Mouse (Mus musculus) CD4-positive, CD25-positive, alpha-beta regulatory T cell, adult 9 weeks (primary cell): ENCODE measurements around the gene Zmynd10. TPM values are rescaled to one million over a fixed set of nuclear protein-coding genes. Genes with fewer than 3 reads are reported as not detected.

ENCODE experiments used
- polyA plus RNA-seq: library from polyadenylated mRNA; unstranded; fragments of 100-300 nt; shearing (Covaris generic); gene quantifications from one replicate; pipeline ENCODE4 v1.2.1, GENCODE M21; 2017

The Zmynd10 gene
- 2.7 TPM for polyA plus RNA-seq

DNA sequence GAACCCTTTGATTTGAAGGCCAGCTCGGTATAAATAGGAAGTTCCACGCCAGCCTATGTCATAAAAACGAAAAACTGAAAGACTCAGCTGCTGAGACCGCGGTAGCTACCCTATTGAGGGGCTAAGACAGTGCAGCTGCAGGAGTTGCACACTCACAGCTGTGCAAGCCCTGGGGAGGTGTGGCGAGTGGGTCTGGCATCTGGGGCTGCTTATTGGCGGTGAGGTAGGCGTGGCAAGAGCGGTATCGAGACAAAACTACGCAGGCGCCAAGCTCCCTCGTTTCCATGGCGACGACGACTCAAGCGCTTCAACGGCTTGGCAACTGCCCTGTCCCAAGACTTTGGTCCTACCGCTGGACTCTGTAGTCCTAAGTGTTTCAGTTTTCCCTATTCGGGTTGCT is at the start of gene Zmynd10:
TSS of gene Zmynd10 (plus strand) at position 273 of the 400 bp plus-strand sequence.

DNA sequence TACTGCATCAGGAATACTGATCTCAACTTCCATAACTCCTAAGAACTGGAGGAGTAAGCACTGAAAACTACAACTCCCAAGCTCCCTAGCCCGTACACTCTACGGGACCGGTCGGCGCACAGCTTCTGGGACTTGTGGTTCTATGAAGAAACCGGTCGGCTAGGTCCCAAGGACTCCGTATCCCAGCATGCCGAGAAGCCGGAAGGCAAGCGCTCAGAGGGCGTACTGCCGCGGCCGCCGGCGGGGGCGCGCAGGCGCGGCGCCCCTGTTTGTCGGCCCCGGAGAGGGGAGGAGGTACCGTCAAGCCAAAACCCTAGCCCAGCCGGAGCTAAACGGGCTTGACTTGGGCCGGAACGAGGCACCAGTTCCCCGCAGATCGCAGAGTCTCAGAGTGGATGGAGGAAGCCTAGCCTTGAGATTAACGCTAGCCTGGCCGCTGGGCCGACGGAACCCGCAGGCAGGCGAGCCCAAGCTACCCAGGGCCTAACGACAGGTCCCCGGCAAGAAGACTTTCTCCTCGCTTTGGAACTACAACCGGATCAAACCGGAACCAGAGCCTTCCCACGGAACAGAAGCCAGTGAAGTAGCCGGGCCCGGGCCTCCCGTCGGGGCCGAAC is 13.2 kb upstream of the Zmynd10 start, which contains the start of gene Tmem115:
TSS of gene Tmem115 (plus strand) at position 155 of the 617 bp plus-strand sequence.

DNA sequence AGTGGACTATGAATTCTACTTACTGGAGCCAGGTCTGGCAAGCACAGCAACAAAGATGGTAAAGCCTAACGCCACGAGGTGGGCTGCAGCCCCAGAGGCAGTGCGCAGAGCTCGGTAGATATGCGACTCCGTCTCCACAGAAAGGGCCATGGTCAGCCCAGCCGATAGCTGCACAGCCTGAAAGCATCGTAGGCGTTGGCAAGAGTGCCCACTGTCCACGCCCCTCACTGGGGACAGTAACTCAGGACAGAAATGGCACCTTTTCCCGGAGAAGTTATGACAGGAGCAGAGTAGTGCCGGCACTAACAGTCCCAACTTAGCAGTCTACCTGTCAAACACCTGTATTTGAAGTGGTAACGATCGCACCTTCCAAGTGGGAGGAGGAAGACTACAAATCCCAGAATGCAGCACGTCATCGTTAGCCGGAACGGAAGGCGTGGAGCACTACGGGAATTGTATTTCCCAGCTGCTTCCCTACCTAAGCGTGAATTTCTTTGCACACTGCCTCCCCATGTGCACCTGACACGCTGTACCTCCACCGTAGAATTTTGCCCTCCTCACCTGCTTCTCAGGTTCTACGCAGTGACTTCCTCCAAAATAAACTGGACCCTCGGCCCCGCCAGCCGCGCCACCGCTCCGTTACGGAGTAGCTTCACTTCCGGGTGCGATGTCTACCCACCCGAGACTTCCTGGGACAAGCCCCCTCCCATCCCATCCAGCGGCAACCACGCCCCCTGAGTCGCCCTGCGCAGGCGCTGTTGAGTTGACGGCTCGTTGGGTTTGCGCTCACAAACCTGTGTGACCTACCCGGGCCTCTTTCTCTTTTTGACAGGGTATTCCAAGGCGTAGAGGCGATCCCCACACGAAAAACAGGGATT is 5.4 kb upstream of the Zmynd10 start, which contains the start of the genes Cyb561d2 and Nprl2:
TSS of gene Cyb561d2 (minus strand) at position 720 of the 878 bp plus-strand sequence.
TSS of gene Nprl2 (plus strand) at position 753 of the 878 bp plus-strand sequence.

DNA sequence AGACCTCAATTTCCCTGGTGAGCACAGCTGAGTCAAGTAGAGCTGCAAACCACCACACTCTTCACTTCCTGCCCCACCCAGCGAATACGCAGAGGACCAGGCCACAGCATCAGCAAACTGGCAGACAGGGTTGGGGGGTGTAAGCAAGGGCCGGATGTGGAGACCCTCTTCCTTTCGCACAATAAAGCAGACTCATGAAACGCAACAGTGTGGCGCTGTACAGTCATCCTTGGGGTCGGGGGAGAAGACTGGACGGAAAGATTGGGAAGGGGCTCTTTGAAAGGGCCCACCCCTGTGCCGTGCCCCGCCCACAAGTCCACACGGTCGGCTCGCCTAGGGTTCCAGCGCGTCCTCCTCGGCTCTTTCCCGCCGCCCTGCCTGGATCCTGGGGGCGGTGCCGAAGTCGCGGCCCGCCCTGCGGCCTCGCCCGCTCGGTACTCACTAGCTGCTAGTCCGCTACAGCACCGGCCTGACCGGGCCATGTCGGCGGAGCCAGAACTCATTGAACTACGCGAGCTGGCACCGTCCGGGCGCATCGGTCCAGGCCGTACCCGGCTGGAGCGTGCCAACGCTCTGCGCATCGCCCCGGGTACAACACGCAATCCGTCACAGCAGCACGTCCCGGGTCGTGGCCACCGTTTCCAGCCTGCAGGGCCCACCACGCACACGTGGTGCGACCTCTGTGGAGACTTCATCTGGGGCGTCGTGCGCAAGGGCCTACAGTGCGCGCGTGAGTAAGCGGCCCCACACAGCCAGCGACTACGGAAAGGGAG is 4.2 kb downstream of the Zmynd10 start, which contains the start of gene Rassf1:
TSS of gene Rassf1 (plus strand) at position 439 of the 773 bp plus-strand sequence.

DNA sequence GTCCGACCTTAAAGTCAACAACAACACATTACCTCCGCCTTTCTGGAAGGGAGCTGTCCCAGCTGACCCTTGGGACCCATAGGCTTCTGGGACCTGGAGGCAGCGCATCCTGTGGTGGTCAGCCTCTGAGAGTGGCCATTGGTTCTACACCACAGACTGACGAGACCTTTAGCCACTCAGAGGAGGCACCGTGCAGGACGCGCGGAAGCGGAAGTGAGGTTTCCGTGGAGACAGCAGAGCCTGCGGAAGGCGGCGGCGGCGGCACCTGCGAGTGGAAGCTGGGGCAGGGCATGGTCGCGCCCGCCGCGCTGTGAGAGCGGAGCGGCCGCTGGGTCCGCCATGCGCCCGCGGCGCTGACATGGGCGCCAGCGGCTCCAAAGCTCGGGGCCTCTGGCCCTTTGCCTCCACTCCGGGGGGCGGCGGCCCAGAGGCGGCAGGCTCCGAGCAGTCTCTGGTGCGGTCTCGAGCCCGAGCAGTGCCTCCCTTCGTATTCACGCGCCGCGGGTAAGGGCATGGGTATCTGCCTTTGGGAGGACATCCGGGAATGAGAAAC is 16.0 kb downstream of the Zmynd10 start, which contains the start of gene Tusc2:
TSS of gene Tusc2 (plus strand) at position 227 of the 553 bp plus-strand sequence.

DNA sequence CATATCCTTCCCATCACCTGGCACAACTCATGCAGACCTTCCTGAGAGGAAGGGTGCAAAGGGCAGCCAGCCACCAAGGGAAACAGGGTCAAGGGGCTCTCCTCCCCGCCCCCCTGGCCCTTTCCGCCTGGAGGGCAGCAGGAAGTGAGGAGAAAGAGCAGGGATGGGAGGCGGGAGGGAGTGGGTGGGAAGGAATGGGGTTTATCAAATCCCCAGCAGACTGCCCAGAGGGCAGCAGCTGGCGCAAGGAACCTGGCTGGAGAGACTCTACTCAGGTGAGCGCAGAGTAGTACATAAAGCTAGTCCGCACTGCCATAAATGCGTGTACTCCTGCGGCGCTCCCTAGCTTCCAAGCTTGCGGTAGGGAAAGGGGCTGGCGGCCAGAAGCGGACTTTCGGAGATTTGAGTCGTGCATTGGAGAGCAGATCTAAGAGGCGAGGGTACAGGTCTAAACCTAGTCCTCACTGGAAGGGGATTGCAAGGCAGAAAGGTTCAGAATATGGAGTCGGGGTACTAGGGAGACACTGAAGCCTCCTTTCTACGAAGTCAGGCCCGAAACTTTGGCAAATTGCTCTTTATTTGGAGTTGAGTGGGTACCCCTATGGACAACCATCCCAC is 20.7 kb downstream of the Zmynd10 start, which contains the start of gene Hyal2:
TSS of gene Hyal2 (plus strand) at position 244 of the 618 bp plus-strand sequence.

DNA sequence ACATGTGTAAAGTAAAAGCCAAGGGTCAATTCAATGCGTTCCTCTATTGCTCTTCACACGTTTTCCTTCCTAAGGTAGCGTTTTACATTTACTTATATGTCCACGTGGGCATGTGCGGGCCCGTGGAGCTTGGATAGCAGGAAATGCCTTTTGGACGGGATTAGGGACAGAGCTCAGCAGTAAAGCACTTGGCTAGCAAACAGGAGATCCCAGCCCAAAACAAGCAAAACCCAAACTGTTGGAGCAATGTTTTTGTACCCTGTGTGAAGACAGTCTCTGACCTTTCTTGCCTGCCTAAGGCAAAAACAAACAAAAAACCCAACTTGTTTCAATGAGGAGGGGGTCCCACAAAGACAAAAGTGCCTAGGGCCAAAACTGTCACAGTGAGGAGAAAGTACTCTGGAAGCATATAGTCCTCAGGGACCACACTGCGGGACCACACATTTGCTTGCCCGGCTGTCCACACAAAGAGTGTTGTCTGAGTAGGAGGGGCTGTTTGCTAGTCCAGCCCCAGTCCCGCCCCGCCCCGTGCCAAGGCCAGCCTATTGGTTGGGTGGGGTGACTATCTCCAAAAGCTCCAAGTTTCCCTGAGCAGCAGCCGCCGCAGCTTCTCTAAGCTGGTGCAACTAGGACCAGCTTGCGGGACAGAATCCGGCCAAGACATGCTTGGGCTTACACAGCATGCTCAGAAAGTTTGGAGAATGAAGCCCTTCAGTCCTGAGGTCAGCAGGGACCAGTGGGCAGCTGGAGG is 29.4 kb downstream of the Zmynd10 start, which contains the start of gene Hyal1:
TSS of gene Hyal1 (plus strand) at position 571 of the 751 bp plus-strand sequence.

DNA sequence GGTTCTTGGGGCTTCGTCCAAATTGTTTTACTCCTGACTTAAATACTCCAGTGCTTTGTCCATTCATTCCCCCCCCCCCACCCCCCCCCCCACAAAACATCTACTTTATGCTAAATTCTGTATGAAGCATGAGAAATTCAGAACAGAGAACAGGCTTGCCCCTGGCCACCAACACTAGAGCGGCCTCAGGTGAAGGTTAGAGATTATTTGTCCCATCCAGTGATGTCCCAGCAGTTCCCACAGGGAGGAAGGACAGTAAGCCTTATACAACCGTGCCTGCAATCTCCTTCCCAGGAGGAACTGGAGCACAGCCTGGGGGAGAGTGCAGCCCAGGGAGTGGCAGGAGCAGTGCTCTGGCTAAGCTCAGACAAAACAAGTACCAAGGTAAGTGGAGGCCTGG is 31.5 kb downstream of the Zmynd10 start, which contains the start of gene Naa80:
TSS of gene Naa80 (plus strand) at position 301 of the 400 bp plus-strand sequence.

DNA sequence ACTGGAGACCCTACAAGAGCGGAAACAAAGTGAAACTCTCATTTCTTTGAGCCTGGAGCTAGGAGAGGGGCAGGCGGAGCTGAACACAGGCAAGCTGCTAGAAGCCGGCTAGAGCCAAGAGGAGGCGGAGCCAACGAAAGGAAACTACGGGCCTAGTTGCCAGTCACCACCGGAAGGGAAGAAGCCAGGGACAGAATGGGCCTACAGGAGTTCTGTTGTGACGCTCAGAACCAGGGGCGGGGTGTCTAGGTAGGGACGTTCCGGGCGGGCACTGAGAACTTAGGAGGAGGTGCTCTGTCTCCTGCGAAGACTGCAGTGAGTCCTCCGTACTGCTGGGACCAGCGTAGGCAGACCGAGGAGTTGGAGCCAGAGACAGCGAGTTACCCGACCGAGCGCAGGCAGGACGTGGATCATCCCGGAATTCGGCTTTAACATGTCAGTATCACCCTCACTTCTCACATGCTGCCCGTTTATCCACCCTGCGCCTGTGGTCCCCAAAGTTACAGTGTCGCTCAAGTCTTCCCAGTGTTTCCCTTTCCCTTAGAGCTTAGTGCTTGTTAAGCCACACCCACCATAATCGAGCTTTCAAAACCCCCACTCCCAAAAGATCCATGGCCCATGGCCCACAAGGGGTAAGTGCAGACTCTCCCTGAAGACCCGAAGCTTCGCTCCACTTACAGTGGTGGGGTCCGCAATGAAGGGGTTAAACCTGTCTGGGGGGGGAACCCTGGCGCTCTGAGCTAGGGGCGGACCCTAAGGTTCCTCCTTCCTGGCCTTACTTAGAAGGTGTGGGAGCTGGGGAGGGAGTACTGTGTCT is 33.6 kb downstream of the Zmynd10 start, which contains the start of gene Hyal3:
TSS of gene Hyal3 (plus strand) at position 318 of the 817 bp plus-strand sequence.

DNA sequence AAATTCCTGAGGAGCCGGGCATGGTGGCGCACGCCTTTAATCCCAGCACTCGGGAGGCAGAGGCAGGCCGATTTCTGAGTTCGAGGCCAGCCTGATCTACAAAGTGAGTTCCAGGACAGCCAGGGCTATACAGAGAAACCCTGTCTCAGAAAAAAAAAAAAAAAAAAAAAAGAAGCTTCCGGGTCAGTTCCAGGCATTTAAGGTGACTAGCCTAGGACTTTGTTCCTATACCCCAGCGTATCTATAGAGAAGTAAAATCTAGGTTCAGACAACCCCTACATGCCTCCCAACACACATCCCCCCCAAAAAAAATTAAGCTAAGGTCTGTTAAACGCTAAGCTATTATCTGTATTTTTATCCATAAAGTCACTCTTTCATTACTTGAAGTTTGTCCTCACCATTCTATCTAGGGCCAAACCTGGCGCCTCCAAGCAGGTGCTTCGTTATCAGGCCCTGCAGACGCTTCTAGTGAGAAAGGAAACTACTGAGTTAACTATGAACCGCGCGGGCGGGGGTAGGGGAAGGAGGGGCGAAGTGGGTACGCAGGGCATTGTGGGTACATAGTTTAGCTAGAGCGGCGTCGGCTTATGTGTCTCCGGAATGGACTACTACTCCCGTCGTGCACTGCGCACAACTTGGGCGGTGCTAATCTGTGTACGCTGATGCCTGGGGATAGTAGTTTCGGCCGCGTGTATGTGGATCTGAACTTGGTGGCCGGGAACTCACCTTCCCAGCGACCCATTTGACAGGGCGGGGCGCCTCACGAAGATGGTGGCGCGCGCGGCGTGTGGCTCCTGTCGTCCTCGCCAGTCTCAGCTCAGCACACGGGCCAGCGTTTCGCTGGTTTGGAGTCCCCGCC is 40.1 kb downstream of the Zmynd10 start, which contains the start of gene Ifrd2:
TSS of gene Ifrd2 (plus strand) at position 669 of the 859 bp plus-strand sequence.

Other genes starting within 250 kb of the Zmynd10 start
- gene Hemk1, start 208.9 kb upstream of the Zmynd10 start, polyA plus RNA-seq: 31.5 TPM
- 3.0 TPM for gene 6430571L13Rik, start 206.7 kb upstream of the Zmynd10 start, polyA plus RNA-seq
- 0.98 TPM for gene Cacna2d2, start 147.7 kb upstream of the Zmynd10 start, polyA plus RNA-seq
- gene Tmem115, start 13.4 kb upstream of the Zmynd10 start, polyA plus RNA-seq: 62.1 TPM
- 79.9 TPM for gene Cyb561d2, start 5.1 kb upstream of the Zmynd10 start, polyA plus RNA-seq
- gene Nprl2, start 5.1 kb upstream of the Zmynd10 start, polyA plus RNA-seq: 69.6 TPM
- gene Rassf1, start 4.3 kb downstream of the Zmynd10 start, polyA plus RNA-seq: 75.7 TPM
- gene Tusc2, start 16.0 kb downstream of the Zmynd10 start, polyA plus RNA-seq: 7.4 TPM
- 17.9 TPM for gene Hyal2, start 20.6 kb downstream of the Zmynd10 start, polyA plus RNA-seq
- 8.2 TPM for gene Hyal1, start 29.6 kb downstream of the Zmynd10 start, polyA plus RNA-seq
- gene Naa80, start 31.6 kb downstream of the Zmynd10 start, polyA plus RNA-seq: 28.2 TPM
- 0.53 TPM for gene Hyal3, start 33.5 kb downstream of the Zmynd10 start, polyA plus RNA-seq
- 35.1 TPM for gene Ifrd2, start 40.3 kb downstream of the Zmynd10 start, polyA plus RNA-seq
- gene Sema3b, start 61.9 kb downstream of the Zmynd10 start, polyA plus RNA-seq: not detected
- 182 TPM for gene Gnai2, start 88.1 kb downstream of the Zmynd10 start, polyA plus RNA-seq
- not detected for gene Slc38a3, start 122.2 kb downstream of the Zmynd10 start, polyA plus RNA-seq
- gene Gnat1, start 132.4 kb downstream of the Zmynd10 start, polyA plus RNA-seq: not detected
- not detected for gene Sema3f, start 163.2 kb downstream of the Zmynd10 start, polyA plus RNA-seq
- 336 TPM for gene Rbm5, start 223.7 kb downstream of the Zmynd10 start, polyA plus RNA-seq